7 mouse cellular contexts compared by ENCODE assay signal in genomic region chr9:112235696-112236397, GRCm38 (mm10). TPM values are rescaled to one million over a fixed set of nuclear protein-coding genes. Genes with fewer than 3 reads are reported as not detected.
DNase-seq lines count a peak whose midpoint lies in the region; ATAC-seq lines count a peak whose summit lies in the region.

Gene Arpp21, minus strand, starts transcription at chr9:112235938.

- H3K4me3 ChIP-seq in liver, embryonic 11.5 days (ENCODE audit: low read depth, low read length) = peak within 1 kb of the TSS; percentile 40
- peak within 1 kb of the TSS; percentile 58 for H3K4me3 ChIP-seq in forebrain, embryonic 14.5 days (ENCODE audit: low read depth, low read length)
- peak within 1 kb of the TSS; percentile 28 for H3K4me3 ChIP-seq in stomach, embryonic 15.5 days (replicated peaks)

- H3K9me3 ChIP-seq in liver, embryonic 11.5 days (ENCODE audit: control insufficient read depth, low read length) = no peaks in the 10 kb centered on the region
- no peaks in the 10 kb centered on the region for H3K9me3 ChIP-seq in forebrain, embryonic 14.5 days (replicated peaks; ENCODE audit: control insufficient read depth, low read length)
- H3K9me3 ChIP-seq in stomach, embryonic 15.5 days = no peaks in the 10 kb centered on the region

- H3K4me2 ChIP-seq in liver, embryonic 11.5 days = peak within 1 kb of the TSS; percentile 73
- H3K4me2 ChIP-seq in forebrain, embryonic 14.5 days (ENCODE audit: low read length) = peak within 1 kb of the TSS; percentile 74
- peak within 1 kb of the TSS; percentile 57 for H3K4me2 ChIP-seq in stomach, embryonic 15.5 days

- 26% methylated on average over 16 of the region's 16 CpGs for WGBS in liver, embryonic 11.5 days
- WGBS in forebrain, embryonic 14.5 days = 10% methylated on average over 16 of the region's 16 CpGs
- 19% methylated on average over 16 of the region's 16 CpGs for WGBS in stomach, embryonic 15.5 days

- no peaks in the 10 kb centered on the region for H3K36me3 ChIP-seq in liver, embryonic 11.5 days (ENCODE audit: control insufficient read depth, insufficient read depth, low read length)
- no peaks in the 10 kb centered on the region for H3K36me3 ChIP-seq in forebrain, embryonic 14.5 days (ENCODE audit: control insufficient read depth, insufficient read depth, low read length)
- no peaks in the 10 kb centered on the region for H3K36me3 ChIP-seq in stomach, embryonic 15.5 days

- DNase-seq in liver, embryonic 11.5 days (ENCODE audit: low spot score) = no peak
- no peak for DNase-seq in liver
- peak; percentile 79 for DNase-seq in cerebellum, adult 9-10 months
- DNase-seq in forebrain, embryonic 14.5 days (ENCODE audit: low spot score) = peak; percentile 33
- DNase-seq in left cerebral cortex, postnatal 4 days = peak; percentile 55
- DNase-seq in testis, postnatal 14 days (ENCODE audit: low spot score) = no peak

- H3K9ac ChIP-seq in liver, embryonic 11.5 days (ENCODE audit: low read depth, low read length) = no peak within 1 kb of the TSS
- H3K9ac ChIP-seq in forebrain, embryonic 14.5 days (ENCODE audit: low read length) = peak within 1 kb of the TSS; percentile 84
- H3K9ac ChIP-seq in stomach, embryonic 15.5 days = no peak within 1 kb of the TSS

- intact Hi-C loops in left cerebral cortex, postnatal 4 days (cut with DNase I) = loop anchor here (10.0 kb wide), 2 partner anchors 209 to 1399 kb away; no protein-coding TSS in a partner anchor

- peaks cover 36% of the 10 kb centered on the region for H3K27me3 ChIP-seq in liver, embryonic 11.5 days (replicated peaks; ENCODE audit: control insufficient read depth, insufficient read depth, low read length)
- H3K27me3 ChIP-seq in forebrain, embryonic 14.5 days (replicated peaks; ENCODE audit: control insufficient read depth, insufficient read depth, low read length) = peaks cover 10% of the 10 kb centered on the region
- peaks cover 45% of the 10 kb centered on the region for H3K27me3 ChIP-seq in stomach, embryonic 15.5 days (replicated peaks)

- H3K4me1 ChIP-seq in liver, embryonic 11.5 days (replicated peaks; ENCODE audit: control insufficient read depth, insufficient read depth, low read length) = no peaks in the 10 kb centered on the region
- 0 out of 2 replicates have a peak, but pooled peaks cover 2% of the 10 kb centered on the region for H3K4me1 ChIP-seq in forebrain, embryonic 14.5 days (ENCODE audit: control insufficient read depth, insufficient read depth, low read length)
- H3K4me1 ChIP-seq in stomach, embryonic 15.5 days = no peaks in the 10 kb centered on the region

- no peak within 1 kb of the TSS for H3K27ac ChIP-seq in liver, embryonic 11.5 days (ENCODE audit: low read depth, low read length)
- H3K27ac ChIP-seq in forebrain, embryonic 14.5 days (ENCODE audit: low read depth, low read length) = peak within 1 kb of the TSS; percentile 90
- no peak within 1 kb of the TSS for H3K27ac ChIP-seq in stomach, embryonic 15.5 days

- peak; percentile 47; the same call in 1 of the 2 replicates for ATAC-seq in liver, embryonic 11.5 days (replicated peaks; ENCODE audit: low FRiP score)
- peak; percentile 68 for ATAC-seq in forebrain, embryonic 14.5 days
- ATAC-seq in stomach, embryonic 15.5 days (ENCODE audit: insufficient read depth, low FRiP score, low read depth) = no peak

RNA-seq across cellular contexts. Expression of gene Arpp21, which starts in this region (rescaled TPM):
- 0.93 and 1.3 TPM in 2 replicates for polyA plus RNA-seq in liver, embryonic 11.5 days (2014; fragmentation: Nextera tagmentation; extraction: Ambion mirVana)
- polyA plus RNA-seq in forebrain, embryonic 14.5 days (2014; fragmentation: Nextera tagmentation; extraction: Ambion mirVana) = 29.2 and 37.4 TPM in 2 replicates
- 100 to 1,000 TPM; 459 to 577 TPM for total RNA-seq in left cerebral cortex, postnatal 4 days (2021)
- polyA plus RNA-seq in stomach, embryonic 15.5 days (2015; fragmentation: Nextera tagmentation; extraction: Ambion mirVana) = 1.2 and 2.7 TPM in 2 replicates

Comparison
In these comparisons a context has a peak if more than half of its experiments do, and no peak if none do; other contexts are left out.
1. DNase-seq: peak in cerebellum, adult 9-10 months (single experiment), forebrain, embryonic 14.5 days (single experiment) and left cerebral cortex, postnatal 4 days (single experiment); none in liver, embryonic 11.5 days (single experiment), liver (single experiment) and testis, postnatal 14 days (single experiment).
2. Peak in every context shown above with its lines, with median percentiles within 50 percentile points of each other: H3K4me2 ChIP-seq and H3K4me3 ChIP-seq.